Mouse (Mus musculus) right cerebral cortex, postnatal 10 days (tissue): ENCODE measurements around the gene Myo16.

ENCODE experiments used
- DNase-seq, 2 experiments: peaks; one replicate each; pipeline ENCODE4 v3.0.0; 2021; ENCODE audit warnings: low spot score in 2 of 2

Gene Myo16

GRCm38 (mm10) chr8:10548003-10548584 lies 394.4 kb downstream of the Myo16 start:
- no peak for DNase-seq

- no peak for DNase-seq
Measured at GRCm38 (mm10) chr8:10549434-10549833, 395.7 kb downstream of the Myo16 start.

GRCm38 (mm10) chr8:10557961-10558360 lies 404.2 kb downstream of the Myo16 start:
- DNase-seq, result no peak

GRCm38 (mm10) chr8:10559479-10559878 lies 405.8 kb downstream of the Myo16 start:
- DNase-seq, result no peak

- no peak for DNase-seq
Measured at GRCm38 (mm10) chr8:10561616-10562015, 407.9 kb downstream of the Myo16 start.

GRCm38 (mm10) chr8:10562046-10562445 lies 408.3 kb downstream of the Myo16 start:
- no peak for DNase-seq

- no peak for DNase-seq
Measured at GRCm38 (mm10) chr8:10562636-10563035, 408.9 kb downstream of the Myo16 start.

DNA sequence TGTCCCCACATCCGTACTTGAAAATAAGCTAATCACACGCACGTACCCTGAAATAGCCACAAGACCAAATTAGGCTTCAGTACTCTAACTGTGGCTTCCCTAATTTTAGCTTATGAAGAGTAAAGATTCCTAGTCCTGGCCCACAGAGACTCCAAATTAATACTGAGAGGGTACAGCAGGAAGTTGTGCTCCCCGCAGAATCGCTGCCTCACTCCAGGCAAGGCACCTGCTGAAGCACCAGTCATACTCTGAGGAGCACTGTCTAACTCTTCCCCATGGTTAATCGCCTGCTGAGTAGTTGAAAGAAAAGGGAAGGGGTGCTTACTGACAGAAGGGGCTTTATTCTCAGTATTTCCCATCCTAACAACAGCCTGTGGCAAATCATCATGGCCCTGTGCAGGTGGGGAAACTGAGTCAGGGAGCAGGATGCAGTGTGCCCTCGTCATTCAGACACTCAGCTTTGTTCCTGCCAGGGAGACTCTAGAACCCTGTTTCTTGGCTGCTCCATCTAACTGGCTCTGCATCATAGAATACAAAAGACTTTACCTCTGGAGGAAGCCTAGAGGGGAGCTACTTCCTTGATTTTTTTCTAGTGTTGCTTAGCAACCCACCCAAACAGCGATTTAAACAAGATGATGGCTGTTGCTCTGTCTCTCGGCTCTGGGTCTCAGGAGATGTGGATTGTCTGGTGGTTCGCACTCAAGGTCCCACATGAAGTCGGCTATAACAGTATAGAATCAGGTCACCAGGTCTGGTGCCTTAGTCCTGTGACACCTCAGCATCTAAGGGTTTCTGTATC lies 411.7 kb downstream of the Myo16 start:
- DNase-seq, result no peak

DNA sequence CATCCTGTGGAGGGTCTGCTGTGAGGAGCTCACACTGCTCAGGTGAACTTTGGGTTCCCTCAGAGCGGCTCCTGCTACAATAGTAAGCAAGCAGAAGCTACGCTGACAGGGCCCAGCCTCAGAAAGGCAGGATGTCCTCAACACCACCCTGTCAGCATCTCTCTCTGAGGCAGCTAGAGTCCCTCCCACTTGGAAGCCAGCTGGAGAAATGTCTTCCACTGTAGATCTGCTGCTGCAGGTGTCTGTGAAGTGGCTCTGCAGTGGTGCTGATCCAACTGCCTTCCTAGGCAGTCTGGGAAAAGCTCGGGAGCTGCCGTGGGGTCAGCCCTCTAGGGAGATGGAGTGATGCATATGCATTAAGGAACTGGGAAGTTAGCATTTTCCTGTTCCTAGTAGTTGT lies 414.7 kb downstream of the Myo16 start:
- no peak for DNase-seq

DNA sequence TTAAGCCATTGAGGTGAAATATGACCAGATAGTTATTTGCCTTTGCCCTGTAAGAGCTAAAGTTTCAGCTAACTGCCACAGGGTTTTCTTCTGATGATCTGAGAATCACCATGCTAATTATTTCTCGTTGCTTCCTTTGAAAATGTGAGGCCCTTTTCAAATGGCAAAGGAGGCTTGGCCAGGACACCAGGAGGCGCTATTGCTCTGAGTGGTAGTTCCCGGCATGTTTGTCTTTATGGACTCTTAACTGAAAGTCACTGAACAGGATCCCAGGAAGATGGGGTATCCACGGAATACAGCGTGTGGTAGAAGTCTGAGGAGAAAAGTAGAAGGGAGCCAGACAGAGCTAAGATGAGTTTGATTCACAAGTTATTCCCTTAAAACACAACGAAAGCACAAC lies 420.4 kb downstream of the Myo16 start:
- peak; percentile 62 to 82 for DNase-seq

GRCm38 (mm10) chr8:10575244-10575643 lies 421.5 kb downstream of the Myo16 start:
- DNase-seq, result no peak

DNA sequence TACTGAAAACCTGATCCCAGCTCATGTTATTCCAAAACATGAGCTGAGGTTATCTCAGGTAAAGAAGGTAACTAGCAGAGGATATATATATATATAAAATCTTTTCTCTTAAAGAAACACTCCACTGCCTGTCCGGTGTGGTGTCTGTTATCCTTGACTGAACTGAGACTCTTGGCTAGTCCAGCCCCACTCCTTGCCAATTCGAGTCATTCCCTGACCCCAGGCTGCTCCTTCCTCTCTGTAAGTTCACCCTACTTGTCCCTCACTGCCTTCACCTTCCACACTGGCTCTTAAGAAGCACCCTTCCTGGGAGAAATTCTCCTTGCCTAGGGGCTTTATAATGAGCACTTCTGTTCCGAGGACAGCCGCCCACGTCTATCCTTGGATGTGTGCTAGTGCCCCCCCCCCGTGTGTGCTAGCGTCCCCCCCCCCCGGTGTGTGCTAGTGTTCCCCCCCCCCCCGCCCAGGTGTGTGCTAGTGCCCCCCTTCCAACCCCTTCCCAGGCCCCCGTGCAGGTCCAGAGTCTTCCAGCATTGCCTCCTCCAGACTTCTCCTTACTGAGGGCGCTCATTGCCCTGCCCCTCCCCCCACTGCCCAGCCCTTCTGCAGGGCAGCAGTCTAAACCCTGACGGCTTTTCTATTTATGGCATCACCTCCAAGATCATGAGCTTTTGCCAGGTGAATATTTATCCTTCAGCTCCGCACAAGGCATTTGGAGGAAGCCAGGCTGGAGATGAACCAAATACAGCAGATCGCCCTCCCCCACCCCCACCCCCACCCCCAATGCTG lies 433.4 kb downstream of the Myo16 start:
- peak in 1 of 2 experiments; percentile 25 for DNase-seq

GRCm38 (mm10) chr8:10589422-10589933 lies 435.8 kb downstream of the Myo16 start:
- DNase-seq, result no peak

- no peak for DNase-seq
Measured at GRCm38 (mm10) chr8:10592917-10593316, 439.2 kb downstream of the Myo16 start.

DNA sequence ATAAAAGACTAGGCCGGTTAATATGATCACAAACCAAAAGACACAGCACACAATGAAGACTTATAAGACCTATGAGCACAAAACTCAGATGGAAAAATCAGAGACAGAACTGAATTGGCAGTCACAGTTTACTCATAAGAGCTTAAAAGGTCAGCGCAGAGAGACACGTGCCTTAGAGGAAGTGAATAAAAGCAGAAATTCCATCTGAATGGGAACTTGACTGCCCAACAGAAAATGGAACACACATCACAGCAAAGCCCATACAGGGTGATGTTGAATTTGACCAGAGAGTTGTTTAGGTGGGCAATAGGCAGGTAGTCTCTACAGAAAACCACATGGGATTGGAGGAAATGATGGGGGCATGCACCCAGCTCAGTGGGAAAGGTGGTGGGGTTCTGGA lies 442.6 kb downstream of the Myo16 start:
- DNase-seq, result no peak

DNA sequence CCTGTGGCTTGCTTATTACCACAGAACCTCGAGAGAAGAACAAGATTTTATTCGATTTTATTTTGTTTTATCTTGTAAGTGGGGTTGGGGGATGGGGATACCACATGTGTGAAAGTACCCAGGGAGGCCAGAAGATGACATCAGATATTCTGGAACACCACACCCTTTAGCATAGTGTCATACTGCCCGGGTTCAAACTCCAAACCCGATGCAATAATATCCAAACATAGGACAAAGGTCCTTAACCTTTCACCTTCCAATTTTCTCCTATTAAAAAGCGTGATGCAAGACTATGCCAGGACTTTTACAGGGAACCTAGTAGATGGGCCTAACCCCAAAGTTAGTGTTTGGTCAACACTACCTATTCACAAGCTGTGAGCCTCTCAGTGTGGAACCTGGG lies 443.9 kb downstream of the Myo16 start:
- no peak for DNase-seq

DNA sequence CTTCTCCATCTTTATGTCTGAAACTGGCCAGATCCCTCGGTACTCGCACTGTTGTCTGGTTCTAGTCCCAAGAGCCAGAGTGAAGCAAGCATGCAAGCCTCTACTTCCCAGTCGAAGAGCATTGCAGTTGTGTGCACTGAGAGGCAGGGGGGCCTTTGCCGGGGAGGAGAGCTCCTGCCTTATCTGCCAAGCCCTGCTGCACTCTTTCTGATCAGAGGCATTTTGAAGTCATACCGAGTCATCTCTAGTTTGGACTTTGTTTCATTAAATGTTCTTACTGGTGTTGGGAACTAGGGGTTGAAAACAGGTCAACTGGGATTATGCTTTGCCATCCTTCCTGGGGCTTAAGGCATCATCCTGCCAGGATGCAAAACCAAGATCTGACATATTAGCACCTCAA lies 445.2 kb downstream of the Myo16 start:
- DNase-seq, result no peak

DNA sequence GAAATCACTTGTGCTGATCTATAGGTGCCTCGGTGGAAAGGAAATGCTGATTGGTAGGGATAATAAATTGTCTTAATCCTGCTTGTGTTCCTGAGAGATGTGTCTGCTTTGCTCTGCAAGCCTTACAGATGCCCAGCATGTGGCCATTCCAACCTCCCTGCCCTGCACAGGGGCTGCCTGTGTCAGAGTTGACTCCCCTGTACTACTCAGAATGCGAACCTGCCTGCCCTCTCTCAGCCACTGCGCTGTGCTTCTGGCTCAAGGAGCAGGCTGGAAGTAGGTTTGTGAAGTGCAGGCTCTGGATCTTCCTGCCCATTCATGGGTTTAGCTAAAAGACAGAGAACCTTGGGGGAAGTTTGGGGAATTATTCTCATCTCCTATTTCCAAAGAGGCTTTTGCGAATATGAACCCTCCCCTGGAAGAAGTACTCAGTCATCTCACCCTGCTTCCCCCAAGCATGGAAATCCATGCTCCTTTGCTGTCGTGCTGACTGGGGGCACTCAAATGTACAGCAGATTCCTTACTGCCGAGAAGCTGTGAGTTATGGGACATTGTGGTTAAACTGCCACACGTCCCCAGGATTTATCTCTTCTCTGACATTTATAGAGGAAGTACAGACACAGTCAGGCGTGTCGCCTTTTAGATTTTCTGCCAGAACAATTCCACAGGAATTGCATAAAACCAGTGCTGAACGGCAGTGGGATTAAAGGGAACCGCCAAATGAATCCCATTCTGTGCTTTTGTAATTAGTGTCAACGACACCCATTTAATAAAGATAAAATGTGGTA lies 452.5 kb downstream of the Myo16 start:
- no peak for DNase-seq

DNA sequence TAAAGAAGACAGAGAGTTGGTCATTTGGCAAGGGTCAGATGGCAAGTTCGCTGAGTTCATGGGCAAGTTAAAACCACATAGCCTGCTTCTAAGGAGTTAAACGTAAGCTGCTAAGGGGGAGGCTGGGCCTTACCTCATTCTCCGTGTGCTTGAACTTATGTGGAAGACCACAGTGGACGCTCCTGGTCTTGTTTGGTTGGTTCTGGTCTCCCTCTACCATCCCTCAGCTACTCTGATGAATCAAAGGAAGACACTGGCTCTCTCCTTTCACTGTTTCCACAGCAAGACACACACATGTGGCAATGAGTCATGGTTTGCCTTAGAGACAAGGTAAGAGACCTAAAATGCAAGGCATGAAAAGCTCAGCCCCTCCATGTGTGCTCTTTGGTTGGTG lies 453.1 kb downstream of the Myo16 start:
- no peak for DNase-seq

GRCm38 (mm10) chr8:10611636-10612035 lies 457.9 kb downstream of the Myo16 start:
- DNase-seq, result no peak

GRCm38 (mm10) chr8:10613371-10613770 lies 459.7 kb downstream of the Myo16 start:
- DNase-seq, result no peak

- no peak for DNase-seq
Measured at GRCm38 (mm10) chr8:10619689-10620088, 466.0 kb downstream of the Myo16 start.
